Mouse (Mus musculus): Measurements from ENCODE around the gene Tff3. TPM values are rescaled to one million over a fixed set of nuclear protein-coding genes. Genes with fewer than 3 reads are reported as not detected.

Gene Tff3
- polyA plus RNA-seq, 1 experiment from 2014 or later: not detected

- 83% methylated on average over 8 of the region's 8 CpGs for WGBS
- H3K4me3 ChIP-seq: no peak overlapping the region
- no peak overlapping the region for H3K9ac ChIP-seq
- peaks cover 43% of the 10 kb centered on the region for H3K4me1 ChIP-seq
- H3K36me3 ChIP-seq: 0 out of 2 replicates have a peak, but pooled peaks cover 7% of the 10 kb centered on the region
- no peaks in the 10 kb centered on the region for H3K27me3 ChIP-seq
- H3K27ac ChIP-seq: no peak overlapping the region
- H3K9me3 ChIP-seq (replicated peaks): no peaks in the 10 kb centered on the region
- H3K4me2 ChIP-seq (replicated peaks): no peak overlapping the region
- no peak for ATAC-seq (ENCODE audit: low FRiP score)
Observed at GRCm38 (mm10) chr17:31089848-31090247, 39.6 kb downstream of the Tff3 start.

GRCm38 (mm10) chr17:31088711-31089110, 40.7 kb downstream of the Tff3 start:
- H3K36me3 ChIP-seq: 0 out of 2 replicates have a peak, but pooled peaks cover 7% of the 10 kb centered on the region

GRCm38 (mm10) chr17:31086196-31086595, 43.2 kb downstream of the Tff3 start:
- H3K4me3 ChIP-seq: no peak overlapping the region
- no peak overlapping the region for H3K27ac ChIP-seq
- H3K9me3 ChIP-seq (replicated peaks): no peaks in the 10 kb centered on the region
- ATAC-seq (ENCODE audit: low FRiP score): no peak
- H3K4me2 ChIP-seq (replicated peaks): no peak overlapping the region
- H3K27me3 ChIP-seq: no peaks in the 10 kb centered on the region
- no peak overlapping the region for H3K9ac ChIP-seq
- 92% methylated on average over 7 of the region's 7 CpGs for WGBS
- peaks cover 34% of the 10 kb centered on the region for H3K4me1 ChIP-seq
- H3K36me3 ChIP-seq: no peaks in the 10 kb centered on the region

More at GRCm38 (mm10) chr17:31088711-31089110, 40.7 kb downstream of the Tff3 start:
- H3K4me1 ChIP-seq: peaks cover 39% of the 10 kb centered on the region
- 58% methylated on average over 5 of the region's 5 CpGs for WGBS
- no peak overlapping the region for H3K4me3 ChIP-seq
- H3K27ac ChIP-seq: no peak overlapping the region
- H3K4me2 ChIP-seq (replicated peaks): no peak overlapping the region
- H3K9ac ChIP-seq: no peak overlapping the region
- ATAC-seq (ENCODE audit: low FRiP score): no peak
- H3K27me3 ChIP-seq: no peaks in the 10 kb centered on the region
- H3K9me3 ChIP-seq (replicated peaks): no peaks in the 10 kb centered on the region

GRCm38 (mm10) chr17:31085519-31085918, 43.9 kb downstream of the Tff3 start:
- Histone ChIP-seq H3K4me3 (no peak overlapping the region), H3K27ac (no peak overlapping the region), H3K9ac (no peak overlapping the region), H3K27me3 (no peaks in the 10 kb centered on the region), H3K36me3 (no peaks in the 10 kb centered on the region), H3K4me1 (peaks cover 30% of the 10 kb centered on the region), H3K9me3 (replicated peaks) (no peaks in the 10 kb centered on the region), H3K4me2 (replicated peaks) (no peak overlapping the region)
- ATAC-seq (ENCODE audit: low FRiP score): no peak
- 92% methylated on average over 3 of the region's 3 CpGs for WGBS

- no peaks in the 10 kb centered on the region for H3K36me3 ChIP-seq
- H3K4me2 ChIP-seq (replicated peaks): no peak overlapping the region
- no peak overlapping the region for H3K27ac ChIP-seq
- H3K9me3 ChIP-seq (replicated peaks): no peaks in the 10 kb centered on the region
- no peak overlapping the region for H3K4me3 ChIP-seq
- H3K9ac ChIP-seq: no peak overlapping the region
- H3K27me3 ChIP-seq: no peaks in the 10 kb centered on the region
- ATAC-seq (ENCODE audit: low FRiP score): no peak
- 94% methylated on average over 4 of the region's 4 CpGs for WGBS
- H3K4me1 ChIP-seq: peaks cover 24% of the 10 kb centered on the region
Observed at GRCm38 (mm10) chr17:31082296-31083078, 47.0 kb downstream of the Tff3 start.

- Histone ChIP-seq H3K9ac (no peak overlapping the region), H3K36me3 (no peaks in the 10 kb centered on the region), H3K4me2 (replicated peaks) (no peak overlapping the region), H3K27me3 (no peaks in the 10 kb centered on the region), H3K9me3 (replicated peaks) (no peaks in the 10 kb centered on the region), H3K4me1 (peaks cover 36% of the 10 kb centered on the region), H3K27ac (0 out of 2 replicates have a peak overlapping the region, but pooled peaks have one; percentile 19), H3K4me3 (no peak overlapping the region)
- ATAC-seq (ENCODE audit: low FRiP score): no peak
- 48% methylated on average over 12 of the region's 12 CpGs for WGBS
Observed at GRCm38 (mm10) chr17:31079078-31079840, 50.2 kb downstream of the Tff3 start.

- Histone ChIP-seq H3K4me2 (replicated peaks) (no peak overlapping the region), H3K36me3 (no peaks in the 10 kb centered on the region), H3K9ac (no peak overlapping the region), H3K4me3 (no peak overlapping the region), H3K9me3 (replicated peaks) (no peaks in the 10 kb centered on the region), H3K27ac (no peak overlapping the region), H3K4me1 (peaks cover 42% of the 10 kb centered on the region), H3K27me3 (no peaks in the 10 kb centered on the region)
- WGBS: 76% methylated on average over 11 of the region's 11 CpGs
- no peak for ATAC-seq (ENCODE audit: low FRiP score)
Observed at GRCm38 (mm10) chr17:31078581-31078980, 50.9 kb downstream of the Tff3 start.

GRCm38 (mm10) chr17:31077561-31077960, 51.9 kb downstream of the Tff3 start:
- H3K4me1 ChIP-seq: peaks cover 53% of the 10 kb centered on the region
- H3K4me2 ChIP-seq (replicated peaks): no peak overlapping the region
- H3K36me3 ChIP-seq: no peaks in the 10 kb centered on the region
- no peak overlapping the region for H3K9ac ChIP-seq
- no peak overlapping the region for H3K4me3 ChIP-seq
- WGBS: 70% methylated on average over 5 of the region's 5 CpGs
- H3K27me3 ChIP-seq: no peaks in the 10 kb centered on the region
- H3K9me3 ChIP-seq (replicated peaks): no peaks in the 10 kb centered on the region
- no peak overlapping the region for H3K27ac ChIP-seq
- no peak for ATAC-seq (ENCODE audit: low FRiP score)

- H3K4me1 ChIP-seq: peaks cover 69% of the 10 kb centered on the region
Observed at GRCm38 (mm10) chr17:31075471-31075870, 54.0 kb downstream of the Tff3 start.

More at GRCm38 (mm10) chr17:31075471-31075870, 54.0 kb downstream of the Tff3 start:
- H3K27me3 ChIP-seq: no peaks in the 10 kb centered on the region
- 91% methylated on average over 5 of the region's 5 CpGs for WGBS
- no peaks in the 10 kb centered on the region for H3K9me3 ChIP-seq (replicated peaks)
- no peak overlapping the region for H3K4me2 ChIP-seq (replicated peaks)
- H3K9ac ChIP-seq: no peak overlapping the region
- ATAC-seq (ENCODE audit: low FRiP score): no peak
- no peaks in the 10 kb centered on the region for H3K36me3 ChIP-seq
- H3K27ac ChIP-seq: no peak overlapping the region
- H3K4me3 ChIP-seq: no peak overlapping the region

Other genes with a start within 250 kb of the Tff3 start
- not detected in 2 replicates for gene Glp1r, start 227.8 kb downstream of the Tff3 start, polyA plus RNA-seq (2016; fragmentation: Nextera tagmentation; extraction: Ambion mirVana)
- gene Umodl1, start 175.0 kb downstream of the Tff3 start, polyA plus RNA-seq (2016; fragmentation: Nextera tagmentation; extraction: Ambion mirVana): 0.52 TPM in 1 of 2 replicates, not detected in the other
- gene Abcg1, start 72.0 kb downstream of the Tff3 start, polyA plus RNA-seq (2016; fragmentation: Nextera tagmentation; extraction: Ambion mirVana): 15.3 and 17.5 TPM in 2 replicates
- gene Tff2, start 14.6 kb upstream of the Tff3 start, polyA plus RNA-seq (2016; fragmentation: Nextera tagmentation; extraction: Ambion mirVana): not detected in 2 replicates
- not detected in 2 replicates for gene Tff1, start 35.6 kb upstream of the Tff3 start, polyA plus RNA-seq (2016; fragmentation: Nextera tagmentation; extraction: Ambion mirVana)
- 0.12 TPM in 1 of 2 replicates, not detected in the other for gene Tmprss3, start 69.3 kb upstream of the Tff3 start, polyA plus RNA-seq (2016; fragmentation: Nextera tagmentation; extraction: Ambion mirVana)
- 0.65 TPM in 1 of 2 replicates, not detected in the other for gene Ubash3a, start 78.2 kb upstream of the Tff3 start, polyA plus RNA-seq (2016; fragmentation: Nextera tagmentation; extraction: Ambion mirVana)
- 6.9 and 8.2 TPM in 2 replicates for gene Rsph1, start 147.7 kb upstream of the Tff3 start, polyA plus RNA-seq (2016; fragmentation: Nextera tagmentation; extraction: Ambion mirVana)
- 15.5 and 15.8 TPM in 2 replicates for gene Slc37a1, start 157.1 kb upstream of the Tff3 start, polyA plus RNA-seq (2016; fragmentation: Nextera tagmentation; extraction: Ambion mirVana)

Data from hindbrain, embryonic 12.5 days (tissue).